Mouse (Mus musculus): ENCODE results near the gene Patz1. TPM values are rescaled to one million over a fixed set of nuclear protein-coding genes. Genes with fewer than 3 reads are reported as not detected.

Gene Patz1
- polyA plus RNA-seq, 1 experiment from 2014 or later, result 44.2 TPM

GRCm38 (mm10) chr11:3269241-3269640, 19.4 kb upstream of the Patz1 start:
- no peak overlapping the region for H3K27ac ChIP-seq (ENCODE audit: low read depth, low read length)
- no peak overlapping the region for H3K4me2 ChIP-seq
- no peak overlapping the region for H3K9ac ChIP-seq (ENCODE audit: low read depth, low read length)
- no peak overlapping the region for H3K4me3 ChIP-seq (ENCODE audit: low read depth, low read length)
- no peaks in the 10 kb centered on the region for H3K36me3 ChIP-seq (ENCODE audit: control insufficient read depth, insufficient read depth, low read length)
- no peaks in the 10 kb centered on the region for H3K9me3 ChIP-seq (ENCODE audit: control insufficient read depth, low read length)
- ATAC-seq (replicated peaks; ENCODE audit: low FRiP score) (no peak), DNase-seq (ENCODE audit: low spot score) (no peak)
- WGBS, result 53% methylated on average over 4 of the region's 4 CpGs
- no peaks in the 10 kb centered on the region for H3K27me3 ChIP-seq (replicated peaks; ENCODE audit: control insufficient read depth, insufficient read depth, low read length)
- H3K4me1 ChIP-seq (replicated peaks; ENCODE audit: control insufficient read depth, insufficient read depth, low read length), result peaks cover 9% of the 10 kb centered on the region

GRCm38 (mm10) chr11:3278351-3278750, 10.3 kb upstream of the Patz1 start:
- H3K27ac ChIP-seq (ENCODE audit: low read depth, low read length), result no peak overlapping the region
- H3K27me3 ChIP-seq (replicated peaks; ENCODE audit: control insufficient read depth, insufficient read depth, low read length), result no peaks in the 10 kb centered on the region
- H3K4me3 ChIP-seq (ENCODE audit: low read depth, low read length), result no peak overlapping the region
- no peak overlapping the region for H3K9ac ChIP-seq (ENCODE audit: low read depth, low read length)
- ATAC-seq (replicated peaks; ENCODE audit: low FRiP score) (no peak), DNase-seq (ENCODE audit: low spot score) (no peak)
- H3K36me3 ChIP-seq (ENCODE audit: control insufficient read depth, insufficient read depth, low read length), result no peaks in the 10 kb centered on the region
- no peak overlapping the region for H3K4me2 ChIP-seq
- H3K4me1 ChIP-seq (replicated peaks; ENCODE audit: control insufficient read depth, insufficient read depth, low read length), result no peaks in the 10 kb centered on the region
- peaks cover 11% of the 10 kb centered on the region; the same call in 1 of the 2 replicates for H3K9me3 ChIP-seq (ENCODE audit: control insufficient read depth, low read length)
- WGBS, result 71% methylated on average over 5 of the region's 5 CpGs

GRCm38 (mm10) chr11:3279729-3280128, 8.9 kb upstream of the Patz1 start:
- H3K9me3 ChIP-seq (ENCODE audit: control insufficient read depth, low read length), result peaks cover 11% of the 10 kb centered on the region; the same call in 1 of the 2 replicates
- ATAC-seq (replicated peaks; ENCODE audit: low FRiP score), result no peak

GRCm38 (mm10) chr11:3282887-3283286, 5.8 kb upstream of the Patz1 start:
- Histone ChIP-seq H3K4me1 (replicated peaks; ENCODE audit: control insufficient read depth, insufficient read depth, low read length) (peaks cover 2% of the 10 kb centered on the region; the same call in 1 of the 2 replicates), H3K27me3 (replicated peaks; ENCODE audit: control insufficient read depth, insufficient read depth, low read length) (no peaks in the 10 kb centered on the region), H3K4me3 (ENCODE audit: low read depth, low read length) (no peak overlapping the region), H3K36me3 (ENCODE audit: control insufficient read depth, insufficient read depth, low read length) (no peaks in the 10 kb centered on the region), H3K4me2 (no peak overlapping the region), H3K9ac (ENCODE audit: low read depth, low read length) (no peak overlapping the region), H3K9me3 (ENCODE audit: control insufficient read depth, low read length) (peaks cover 11% of the 10 kb centered on the region; the same call in 1 of the 2 replicates), H3K27ac (ENCODE audit: low read depth, low read length) (no peak overlapping the region)
- ATAC-seq (replicated peaks; ENCODE audit: low FRiP score) (no peak), DNase-seq (ENCODE audit: low spot score) (no peak)
- WGBS, result 84% methylated on average over 6 of the region's 6 CpGs

More at GRCm38 (mm10) chr11:3279729-3280128, 8.9 kb upstream of the Patz1 start:
- 60% methylated on average over 2 of the region's 2 CpGs for WGBS
- Histone ChIP-seq H3K27me3 (replicated peaks; ENCODE audit: control insufficient read depth, insufficient read depth, low read length) (no peaks in the 10 kb centered on the region), H3K4me1 (replicated peaks; ENCODE audit: control insufficient read depth, insufficient read depth, low read length) (no peaks in the 10 kb centered on the region), H3K27ac (ENCODE audit: low read depth, low read length) (no peak overlapping the region), H3K36me3 (ENCODE audit: control insufficient read depth, insufficient read depth, low read length) (no peaks in the 10 kb centered on the region), H3K4me2 (no peak overlapping the region), H3K4me3 (ENCODE audit: low read depth, low read length) (no peak overlapping the region), H3K9ac (ENCODE audit: low read depth, low read length) (no peak overlapping the region)
- no peak for DNase-seq (ENCODE audit: low spot score)

- no peaks in the 10 kb centered on the region for H3K27me3 ChIP-seq (replicated peaks; ENCODE audit: control insufficient read depth, insufficient read depth, low read length)
- peaks cover 7% of the 10 kb centered on the region; the same call in 1 of the 2 replicates for H3K4me1 ChIP-seq (replicated peaks; ENCODE audit: control insufficient read depth, insufficient read depth, low read length)
- peaks cover 11% of the 10 kb centered on the region; the same call in 1 of the 2 replicates for H3K9me3 ChIP-seq (ENCODE audit: control insufficient read depth, low read length)
- no peak overlapping the region for H3K9ac ChIP-seq (ENCODE audit: low read depth, low read length)
- ATAC-seq (replicated peaks; ENCODE audit: low FRiP score) (no peak), DNase-seq (ENCODE audit: low spot score) (no peak)
- WGBS, result 88% methylated on average over 6 of the region's 6 CpGs
- H3K4me2 ChIP-seq, result no peak overlapping the region
- no peak overlapping the region for H3K4me3 ChIP-seq (ENCODE audit: low read depth, low read length)
- no peak overlapping the region for H3K27ac ChIP-seq (ENCODE audit: low read depth, low read length)
- no peaks in the 10 kb centered on the region for H3K36me3 ChIP-seq (ENCODE audit: control insufficient read depth, insufficient read depth, low read length)
Observed at GRCm38 (mm10) chr11:3283645-3284044, 5.0 kb upstream of the Patz1 start.

GRCm38 (mm10) chr11:3285940-3286339, 2.7 kb upstream of the Patz1 start:
- no peak for DNase-seq (ENCODE audit: low spot score)
- H3K4me1 ChIP-seq (replicated peaks; ENCODE audit: control insufficient read depth, insufficient read depth, low read length), result peaks cover 7% of the 10 kb centered on the region; the same call in 1 of the 2 replicates
- H3K9me3 ChIP-seq (ENCODE audit: control insufficient read depth, low read length), result peaks cover 4% of the 10 kb centered on the region; the same call in 1 of the 2 replicates
- ATAC-seq (replicated peaks; ENCODE audit: low FRiP score), result no peak
- H3K9ac ChIP-seq (ENCODE audit: low read depth, low read length), result no peak overlapping the region
- 87% methylated on average over 3 of the region's 3 CpGs for WGBS
- H3K4me3 ChIP-seq (ENCODE audit: low read depth, low read length), result no peak overlapping the region
- H3K27me3 ChIP-seq (replicated peaks; ENCODE audit: control insufficient read depth, insufficient read depth, low read length), result no peaks in the 10 kb centered on the region
- H3K36me3 ChIP-seq (ENCODE audit: control insufficient read depth, insufficient read depth, low read length), result peaks cover 1% of the 10 kb centered on the region; the same call in 1 of the 2 replicates
- no peak overlapping the region for H3K4me2 ChIP-seq
- no peak overlapping the region for H3K27ac ChIP-seq (ENCODE audit: low read depth, low read length)

- no peak overlapping the region for H3K4me2 ChIP-seq
- H3K9ac ChIP-seq (ENCODE audit: low read depth, low read length), result no peak overlapping the region
- DNase-seq (ENCODE audit: low spot score) (no peak), ATAC-seq (replicated peaks; ENCODE audit: low FRiP score) (no peak)
- WGBS, result 64% methylated on average over 6 of the region's 6 CpGs
- H3K27ac ChIP-seq (ENCODE audit: low read depth, low read length), result no peak overlapping the region
- peaks cover 7% of the 10 kb centered on the region; the same call in 1 of the 2 replicates for H3K4me1 ChIP-seq (replicated peaks; ENCODE audit: control insufficient read depth, insufficient read depth, low read length)
- H3K27me3 ChIP-seq (replicated peaks; ENCODE audit: control insufficient read depth, insufficient read depth, low read length), result no peaks in the 10 kb centered on the region
- peaks cover 9% of the 10 kb centered on the region for H3K36me3 ChIP-seq (ENCODE audit: control insufficient read depth, insufficient read depth, low read length)
- no peak overlapping the region for H3K4me3 ChIP-seq (ENCODE audit: low read depth, low read length)
- H3K9me3 ChIP-seq (ENCODE audit: control insufficient read depth, low read length), result no peaks in the 10 kb centered on the region; the same call in 1 of the 2 replicates
Observed at GRCm38 (mm10) chr11:3287131-3287530, 1.5 kb upstream of the Patz1 start.

GRCm38 (mm10) chr11:3287921-3288320, 753 bp upstream of the Patz1 start:
- Histone ChIP-seq H3K27me3 (replicated peaks; ENCODE audit: control insufficient read depth, insufficient read depth, low read length) (no peaks in the 10 kb centered on the region), H3K9me3 (ENCODE audit: control insufficient read depth, low read length) (no peaks in the 10 kb centered on the region; the same call in 1 of the 2 replicates), H3K4me3 (ENCODE audit: low read depth, low read length) (peak overlapping the region; percentile 93), H3K4me1 (replicated peaks; ENCODE audit: control insufficient read depth, insufficient read depth, low read length) (peaks cover 11% of the 10 kb centered on the region), H3K36me3 (ENCODE audit: control insufficient read depth, insufficient read depth, low read length) (peaks cover 10% of the 10 kb centered on the region), H3K4me2 (peak overlapping the region; percentile 100), H3K27ac (ENCODE audit: low read depth, low read length) (peak overlapping the region; percentile 99), H3K9ac (ENCODE audit: low read depth, low read length) (peak overlapping the region; percentile 90)
- ATAC-seq (replicated peaks; ENCODE audit: low FRiP score) (no peak), DNase-seq (ENCODE audit: low spot score) (no peak)
- WGBS, result 46% methylated on average over 5 of the region's 5 CpGs

- peak overlapping the region; percentile 90 for H3K9ac ChIP-seq (ENCODE audit: low read depth, low read length)
- H3K9me3 ChIP-seq (ENCODE audit: control insufficient read depth, low read length), result no peaks in the 10 kb centered on the region; the same call in 1 of the 2 replicates
- H3K4me1 ChIP-seq (replicated peaks; ENCODE audit: control insufficient read depth, insufficient read depth, low read length), result peaks cover 25% of the 10 kb centered on the region
- peak overlapping the region; percentile 93 for H3K4me3 ChIP-seq (ENCODE audit: low read depth, low read length)
- peaks cover 25% of the 10 kb centered on the region for H3K36me3 ChIP-seq (ENCODE audit: control insufficient read depth, insufficient read depth, low read length)
- no peaks in the 10 kb centered on the region for H3K27me3 ChIP-seq (replicated peaks; ENCODE audit: control insufficient read depth, insufficient read depth, low read length)
- DNase-seq (ENCODE audit: low spot score), result peak; percentile 88
- peak overlapping the region; percentile 99 for H3K27ac ChIP-seq (ENCODE audit: low read depth, low read length)
- ATAC-seq (replicated peaks; ENCODE audit: low FRiP score), result peak; percentile 70
- WGBS, result under 1% methylated on average over 30 of the region's 40 CpGs
- peak overlapping the region; percentile 100 for H3K4me2 ChIP-seq
Observed at GRCm38 (mm10) chr11:3289302-3289802, 678 bp downstream of the Patz1 start.
